Mouse (Mus musculus) myocyte (in vitro differentiated cells): ENCODE measurements at regions not wholly inside any gene's neighbourhood (a gene's known extent, or its start where the extent isn't known, plus 50 kb on each side); places are given as distances from the start of the nearest gene placed in this dataset.

Source experiments
- H3K27me3 ChIP-seq: one replicate; pipeline ENCODE4 v1.6.1; 2011; ENCODE audit not compliant: control insufficient read depth, insufficient read depth, insufficient read length
- H3K36me3 ChIP-seq: one replicate; pipeline ENCODE4 v1.6.1; 2011; ENCODE audit not compliant: control insufficient read depth, insufficient read depth
- H3K4me2 ChIP-seq: one replicate; pipeline ENCODE4 v1.6.1; 2011; ENCODE audit warnings: low read depth, control low read depth
- H3K4me3 ChIP-seq: one replicate; pipeline ENCODE4 v1.5.1; 2011; ENCODE audit warnings: mild to moderate bottlenecking, control low read depth, moderate library complexity
- H3K79me2 ChIP-seq: one replicate; pipeline ENCODE4 v1.6.1; 2011; ENCODE audit not compliant: control insufficient read depth, insufficient read depth
- H3ac ChIP-seq: one replicate; pipeline ENCODE4 v1.6.1; 2011; ENCODE audit not compliant: control insufficient read depth, insufficient read length
- CEBPB ChIP-seq: IDR thresholded peaks from 2 replicates; pipeline ENCODE4 v1.6.1; 2011; ENCODE audit warnings: mild to moderate bottlenecking, moderate library complexity; ENCODE audit not compliant: poor library complexity, insufficient read depth, severe bottlenecking
- E2F4 ChIP-seq: IDR thresholded peaks from one replicate; pipeline ENCODE4 v1.6.1; 2011; ENCODE audit warnings: mild to moderate bottlenecking, control low read depth, moderate library complexity; ENCODE audit not compliant: insufficient read depth
- MAX ChIP-seq: IDR thresholded peaks from one replicate; pipeline ENCODE4 v1.6.1; 2011; ENCODE audit warnings: low read depth, mild to moderate bottlenecking, control low read depth
- MYOD1 ChIP-seq, 3 experiments: IDR thresholded peaks; one replicate each; pipeline ENCODE4 v1.6.1; 2011; ENCODE audit warnings: control low read depth in 2 of 3, low read depth in 2 of 3, mild to moderate bottlenecking in 2 of 3, moderate library complexity in 1 of 3; ENCODE audit not compliant: insufficient read length in 2 of 3, control insufficient read depth in 1 of 3
- MYOG ChIP-seq, 3 experiments: IDR thresholded peaks; one replicate each; pipeline ENCODE4 v1.6.1; 2011; ENCODE audit warnings: control low read depth in 2 of 3, low read depth in 2 of 3, mild to moderate bottlenecking in 2 of 3; ENCODE audit not compliant: insufficient read length in 2 of 3, control insufficient read depth in 1 of 3, insufficient read depth in 1 of 3
- POLR2A ChIP-seq: IDR thresholded peaks from one replicate; pipeline ENCODE4 v1.6.1; 2011; ENCODE audit warnings: low read depth, mild to moderate bottlenecking, control low read depth, moderate library complexity; ENCODE audit not compliant: insufficient read length
- POLR2AphosphoS2 ChIP-seq: IDR thresholded peaks from one replicate; pipeline ENCODE4 v1.6.1; 2011; ENCODE audit warnings: low read depth, control low read depth; ENCODE audit not compliant: insufficient read length
- REST ChIP-seq: IDR thresholded peaks from one replicate; pipeline ENCODE4 v1.6.1; 2011; ENCODE audit warnings: mild to moderate bottlenecking, control low read depth, moderate library complexity; ENCODE audit not compliant: insufficient read depth, insufficient read length
- SRF ChIP-seq: IDR thresholded peaks from one replicate; pipeline ENCODE4 v1.6.1; 2011; ENCODE audit warnings: low read depth; ENCODE audit not compliant: control insufficient read depth, insufficient read length
- TCF12 ChIP-seq: IDR thresholded peaks from one replicate; pipeline ENCODE4 v1.6.1; 2011; ENCODE audit warnings: mild to moderate bottlenecking, control low read depth; ENCODE audit not compliant: poor library complexity, insufficient read depth, severe bottlenecking
- TCF3 ChIP-seq: IDR thresholded peaks from one replicate; pipeline ENCODE4 v1.6.1; 2011; ENCODE audit warnings: low read depth, control low read depth; ENCODE audit not compliant: insufficient read length
- USF1 ChIP-seq: IDR thresholded peaks from one replicate; pipeline ENCODE4 v1.6.1; 2011; ENCODE audit warnings: low read depth, mild to moderate bottlenecking, control low read depth, moderate library complexity

- Histone ChIP-seq H3K4me2 (no peak overlapping the region), H3ac (no peak overlapping the region), H3K4me3 (no peak overlapping the region), H3K27me3 (no peaks in the 10 kb centered on the region), H3K79me2 (no peaks in the 10 kb centered on the region), H3K36me3 (no peaks in the 10 kb centered on the region)
- TF ChIP-seq POLR2A (no peak), TCF12 (no peak), SRF (no peak), REST (no peak), MYOG (IDR thresholded peaks at IDR 0.05; ENCODE audit: control insufficient read depth in 1 of 3, insufficient read depth in 1 of 3, insufficient read length in 2 of 3, low read depth in 2 of 3) (no peak)
Observed at GRCm38 (mm10) chr17:93377453-93378091, 178.8 kb downstream of the Adcyap1 start.

GRCm38 (mm10) chr17:93379789-93380398 is 181.1 kb downstream of the Adcyap1 start:
- H3ac ChIP-seq, result no peak overlapping the region
- no peaks in the 10 kb centered on the region for H3K27me3 ChIP-seq
- H3K4me2 ChIP-seq, result peak overlapping the region; percentile 52
- H3K36me3 ChIP-seq, result no peaks in the 10 kb centered on the region
- no peak overlapping the region for H3K4me3 ChIP-seq
- TF ChIP-seq USF1 (peak; percentile 81), TCF12 (no peak)
- H3K79me2 ChIP-seq, result no peaks in the 10 kb centered on the region

- Histone ChIP-seq H3K4me2 (no peak overlapping the region), H3ac (no peak overlapping the region), H3K4me3 (no peak overlapping the region), H3K79me2 (no peaks in the 10 kb centered on the region), H3K27me3 (no peaks in the 10 kb centered on the region), H3K36me3 (no peaks in the 10 kb centered on the region)
- TF ChIP-seq REST (no peak), MYOD1 (IDR thresholded peaks at IDR 0.05; ENCODE audit: control insufficient read depth in 1 of 3, insufficient read length in 2 of 3, low read depth in 2 of 3) (no peak), MAX (no peak), TCF12 (no peak), MYOG (IDR thresholded peaks at IDR 0.05; ENCODE audit: control insufficient read depth in 1 of 3, insufficient read depth in 1 of 3, insufficient read length in 2 of 3, low read depth in 2 of 3) (no peak), POLR2AphosphoS2 (no peak), CEBPB (no peak), SRF (no peak), USF1 (no peak), E2F4 (no peak), TCF3 (no peak), POLR2A (no peak)
Observed at GRCm38 (mm10) chr17:93390256-93390655, 191.4 kb downstream of the Adcyap1 start.

- H3K79me2 ChIP-seq, result no peaks in the 10 kb centered on the region
- no peak overlapping the region for H3K4me2 ChIP-seq
- H3K4me3 ChIP-seq, result no peak overlapping the region
- no peak overlapping the region for H3ac ChIP-seq
- H3K27me3 ChIP-seq, result no peaks in the 10 kb centered on the region
- TF ChIP-seq E2F4 (no peak), TCF12 (peak; percentile 90), MAX (no peak), MYOD1 (IDR thresholded peaks at IDR 0.05; ENCODE audit: control insufficient read depth in 1 of 3, insufficient read length in 2 of 3, low read depth in 2 of 3) (peak; percentile 70 to 93 (median 85)), USF1 (no peak), MYOG (IDR thresholded peaks at IDR 0.05; ENCODE audit: control insufficient read depth in 1 of 3, insufficient read depth in 1 of 3, insufficient read length in 2 of 3, low read depth in 2 of 3) (peak in 2 of 3 experiments; percentile 72 to 96), CEBPB (no peak), SRF (no peak), POLR2AphosphoS2 (no peak), REST (no peak), TCF3 (peak; percentile 78), POLR2A (no peak)
- no peaks in the 10 kb centered on the region for H3K36me3 ChIP-seq
Observed at GRCm38 (mm10) chr17:93409329-93409728, 210.5 kb downstream of the Adcyap1 start.
